Mouse (Mus musculus): Measurements from ENCODE around the gene Epb41l4b.

GRCm38 (mm10) chr4:56943258-56943657 lies 200.0 kb downstream of the Epb41l4b start:
- no peak for TF ChIP-seq POLR2A (IDR thresholded peaks at IDR 0.05; ENCODE audit: borderline replicate concordance, insufficient read depth, low read length)
- no peak for TF ChIP-seq CTCF (IDR thresholded peaks at IDR 0.05; ENCODE audit: borderline replicate concordance, insufficient read depth, low read depth, low read length)

Measured in cerebellum, adult 2 months (tissue).